Mouse (Mus musculus) liver, postnatal 0 days (tissue): ENCODE results near the gene Parp9.

Experiments
- CTCF ChIP-seq: sonication (generic); IDR thresholded peaks from 2 replicates; pipeline ENCODE4 v1.5.1; 2016; ENCODE audit warnings: antibody characterized with exemption, low read depth
- EP300 ChIP-seq: IDR thresholded peaks from 2 replicates; pipeline ENCODE4 v1.6.1; 2016; ENCODE audit warnings: antibody characterized with exemption, low read depth, mild to moderate bottlenecking

GRCm38 (mm10) chr16:35984471-35984870 lies 46.2 kb downstream of the Parp9 start:
- TF ChIP-seq CTCF: no peak
- TF ChIP-seq EP300: no peak
